Mouse (Mus musculus) bone marrow, adult 2 months (tissue): Measurements from ENCODE around the gene Slc39a2. TPM values are rescaled to one million over a fixed set of nuclear protein-coding genes. Genes with fewer than 3 reads are reported as not detected.

ENCODE experiments used
- H3K27ac ChIP-seq: fragments of 200-500 bp; 2 replicates; pipeline ENCODE4 v1.5.1; 2012; ENCODE audit warnings: low read depth, mild to moderate bottlenecking, control low read depth, inconsistent platforms, low read length; ENCODE audit not compliant: control insufficient read depth, poor library complexity, insufficient read depth
- H3K4me1 ChIP-seq: fragments of 200-500 bp; 2 replicates; pipeline ENCODE4 v1.6.1; 2011; ENCODE audit warnings: low read length; ENCODE audit not compliant: control insufficient read depth, insufficient read depth
- H3K4me3 ChIP-seq: fragments of 200-500 bp; replicated peaks from 2 replicates; pipeline ENCODE3; 2011; ENCODE audit warnings: mild to moderate bottlenecking, low read depth, low read length, control low read depth; ENCODE audit not compliant: control insufficient read depth
- CTCF ChIP-seq: fragments of 200-500 bp; IDR thresholded peaks from 2 replicates; pipeline ENCODE4 v1.5.1; 2011; ENCODE audit warnings: low read length, control low read depth; ENCODE audit not compliant: control insufficient read depth, insufficient read depth
- POLR2A ChIP-seq: fragments of 200-500 bp; IDR thresholded peaks from 2 replicates; pipeline ENCODE4 v1.6.1; 2011; ENCODE audit warnings: low read depth, mild to moderate bottlenecking, control low read depth, low read length, borderline replicate concordance; ENCODE audit not compliant: control insufficient read depth
- WGBS: fragments of 180-500 bp; shearing (Covaris S2); methylation state at CpG from one replicate; pipeline ENCODE4 v1.1.7; 2018; 5-methylcytosine and 5-hydroxymethylcytosine counted together
- polyA plus RNA-seq: library from polyadenylated mRNA; stranded (reverse); fragments of >200 nt; gene quantifications from 2 replicates; pipeline ENCODE4 v1.2.4, GENCODE M21; 2011; ENCODE audit warnings: low replicate concordance; ENCODE audit not compliant: missing spikeins, insufficient read depth, insufficient read length

The Slc39a2 gene
- polyA plus RNA-seq, 1 experiment: 7.2 TPM

- H3K4me1 ChIP-seq: no peaks in the 10 kb centered on the region
- 88% methylated on average over 14 of the region's 14 CpGs for WGBS
- no peak for TF ChIP-seq POLR2A
- no peak for TF ChIP-seq CTCF
- H3K27ac ChIP-seq: no peak overlapping the region
- no peak overlapping the region for H3K4me3 ChIP-seq
These were observed 2.4 kb downstream of the Slc39a2 start for GRCm38 (mm10) chr14:51895071-51895470.

DNA sequence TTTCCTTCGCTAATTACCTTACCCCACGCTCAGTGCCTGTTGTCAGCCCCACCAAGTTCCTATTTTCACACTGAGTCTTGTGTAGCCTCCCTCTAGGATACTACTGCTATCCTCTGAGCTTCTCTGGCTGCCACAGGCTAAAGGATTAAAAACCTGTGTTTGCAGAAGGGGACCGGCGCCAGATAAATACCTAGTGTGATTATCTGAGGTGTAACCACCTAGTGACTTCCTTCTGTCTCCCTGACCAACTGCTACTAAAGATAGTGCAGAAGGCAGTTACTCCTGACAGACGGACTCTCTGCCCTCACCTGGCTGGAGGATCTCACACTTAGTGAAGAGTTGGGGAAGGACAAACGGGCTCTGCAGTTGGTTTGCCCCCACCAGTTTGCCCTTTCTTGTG lies 3.3 kb downstream of the Slc39a2 start:
- Histone ChIP-seq H3K4me1 (no peaks in the 10 kb centered on the region), H3K4me3 (no peak overlapping the region), H3K27ac (no peak overlapping the region)
- 61% methylated on average over 6 of the region's 6 CpGs for WGBS
- TF ChIP-seq POLR2A (no peak), CTCF (no peak)

GRCm38 (mm10) chr14:51896539-51897170 lies 4.0 kb downstream of the Slc39a2 start:
- H3K4me3 ChIP-seq: no peak overlapping the region
- WGBS: 78% methylated on average over 8 of the region's 8 CpGs
- TF ChIP-seq POLR2A (no peak), CTCF (no peak)
- no peaks in the 10 kb centered on the region for H3K4me1 ChIP-seq
- H3K27ac ChIP-seq: no peak overlapping the region

DNA sequence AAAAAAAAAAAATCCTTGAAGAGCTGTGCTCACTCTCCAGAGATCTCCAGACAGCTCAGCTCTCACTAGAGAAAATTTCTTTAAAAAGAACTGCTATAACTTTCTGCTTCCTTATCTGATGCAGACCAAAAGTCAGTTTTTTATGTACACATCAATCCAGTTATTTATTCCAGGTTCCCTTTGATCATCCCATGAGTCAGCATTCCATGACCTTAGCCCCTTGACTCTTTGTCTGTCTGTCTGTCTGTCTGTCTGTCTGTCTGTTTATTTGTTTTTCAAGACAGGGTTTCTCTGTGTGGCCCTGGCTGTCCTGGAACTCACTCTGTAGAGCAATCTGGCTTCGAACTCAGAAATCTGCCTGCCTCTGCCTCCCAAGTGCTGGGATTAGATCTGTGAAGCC lies 6.7 kb downstream of the Slc39a2 start:
- no peak overlapping the region for H3K27ac ChIP-seq
- no peak for TF ChIP-seq POLR2A
- no peak for TF ChIP-seq CTCF

GRCm38 (mm10) chr14:51902806-51903710 lies 10.4 kb downstream of the Slc39a2 start:
- Histone ChIP-seq H3K27ac (no peak overlapping the region), H3K4me3 (no peak overlapping the region), H3K4me1 (no peaks in the 10 kb centered on the region)
- peak; percentile 85 for TF ChIP-seq CTCF
- TF ChIP-seq POLR2A: no peak
- WGBS: 63% methylated on average over 9 of the region's 9 CpGs

More for the DNA sequence above, 6.7 kb downstream of the Slc39a2 start:
- Histone ChIP-seq H3K4me3 (no peak overlapping the region), H3K4me1 (no peaks in the 10 kb centered on the region)
- 95% methylated on average over 1 of the region's 1 CpGs for WGBS

- 85% methylated on average over 9 of the region's 9 CpGs for WGBS
- no peaks in the 10 kb centered on the region for H3K4me1 ChIP-seq
- no peak overlapping the region for H3K4me3 ChIP-seq
- no peak for TF ChIP-seq CTCF
- no peak for TF ChIP-seq POLR2A
- H3K27ac ChIP-seq: no peak overlapping the region
These were observed 11.1 kb downstream of the Slc39a2 start for GRCm38 (mm10) chr14:51903782-51904181.

DNA sequence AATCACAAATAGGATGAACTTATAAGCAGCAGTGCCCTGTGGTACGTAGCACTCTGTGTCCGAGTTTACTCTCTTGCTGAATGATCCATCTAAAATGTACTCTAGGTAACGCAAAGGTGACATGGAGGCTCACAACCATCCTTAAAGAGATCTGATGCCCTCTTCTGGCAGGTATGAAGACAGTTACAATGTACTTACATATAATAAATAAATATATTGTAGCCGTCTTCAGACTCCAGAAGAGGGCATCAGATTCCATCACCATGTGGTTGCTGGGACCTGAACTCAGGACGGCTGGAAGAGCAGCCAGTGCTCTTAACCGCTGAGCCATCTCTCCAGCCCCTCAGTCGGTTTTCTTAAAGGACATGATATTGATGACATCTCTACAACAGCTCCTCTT lies 12.0 kb downstream of the Slc39a2 start:
- WGBS: 64% methylated on average over 7 of the region's 7 CpGs
- TF ChIP-seq POLR2A (no peak), CTCF (no peak)
- no peaks in the 10 kb centered on the region for H3K4me1 ChIP-seq
- H3K4me3 ChIP-seq: no peak overlapping the region
- no peak overlapping the region for H3K27ac ChIP-seq

DNA sequence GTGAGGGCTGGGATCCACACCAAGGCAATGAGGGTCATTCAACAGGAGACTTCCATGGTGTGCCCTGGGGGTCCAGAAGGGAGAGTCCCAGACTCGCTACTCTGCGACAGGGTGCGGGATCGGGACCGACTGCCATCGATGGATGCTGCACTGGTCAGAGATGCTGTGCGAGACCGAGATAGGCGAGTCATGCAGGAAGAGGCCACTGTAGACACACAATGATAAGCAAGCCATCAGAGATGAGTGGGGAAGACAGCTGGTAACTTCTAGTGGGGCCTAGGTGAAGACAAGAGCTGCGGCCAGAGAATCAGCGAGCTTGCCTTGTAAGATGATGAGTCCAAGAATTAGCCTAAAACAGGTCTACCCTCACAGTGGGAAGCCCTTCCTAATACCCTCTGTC lies 13.4 kb downstream of the Slc39a2 start:
- WGBS: 63% methylated on average over 11 of the region's 11 CpGs
- H3K4me1 ChIP-seq: no peaks in the 10 kb centered on the region
- TF ChIP-seq POLR2A (no peak), CTCF (no peak)
- no peak overlapping the region for H3K27ac ChIP-seq
- H3K4me3 ChIP-seq: no peak overlapping the region
